Mouse (Mus musculus) limb, embryonic 14.5 days (tissue): ENCODE data around the gene Gfi1b. TPM values are rescaled to one million over a fixed set of nuclear protein-coding genes. Genes with fewer than 3 reads are reported as not detected.

ENCODE experiments used
- ATAC-seq: fragments of 200-750 bp; cut with Nextera tagmentation; 2 replicates; pipeline ENCODE4 v1.8.0; 2017; ENCODE audit warnings: low read depth, moderate number of reproducible peaks, moderate TSS enrichment; ENCODE audit not compliant: low FRiP score
- DNase-seq: peaks from one replicate; pipeline ENCODE4 v3.0.0-alpha.2; 2015; ENCODE audit warnings: low spot score
- H3K27ac ChIP-seq: fragments of 300-500 bp; sonication (generic); replicated peaks from 2 replicates; pipeline ENCODE4 v1.5.1; 2014; ENCODE audit warnings: low read depth, mild to moderate bottlenecking, low read length, moderate library complexity, mixed read lengths
- H3K27me3 ChIP-seq: fragments of 300-500 bp; sonication (generic); 2 replicates; pipeline ENCODE4 v1.6.1; 2014; ENCODE audit warnings: low read length, mixed read lengths; ENCODE audit not compliant: control insufficient read depth, insufficient read depth
- H3K36me3 ChIP-seq: fragments of 300-500 bp; sonication (generic); 2 replicates; pipeline ENCODE4 v1.6.1; 2014; ENCODE audit warnings: mild to moderate bottlenecking, low read length, moderate library complexity, mixed read lengths; ENCODE audit not compliant: control insufficient read depth, insufficient read depth
- H3K4me1 ChIP-seq: fragments of 300-500 bp; sonication (generic); 2 replicates; pipeline ENCODE4 v1.6.1; 2014; ENCODE audit warnings: antibody characterized with exemption, low read length, mixed read lengths; ENCODE audit not compliant: control insufficient read depth, insufficient read depth
- H3K4me2 ChIP-seq: fragments of 300-500 bp; sonication (generic); replicated peaks from 2 replicates; pipeline ENCODE4 v1.6.1; 2014; ENCODE audit warnings: low read depth, mild to moderate bottlenecking, low read length, moderate library complexity; ENCODE audit not compliant: severe bottlenecking
- H3K4me3 ChIP-seq: fragments of 300-500 bp; sonication (generic); replicated peaks from 2 replicates; pipeline ENCODE4 v1.5.1; 2014; ENCODE audit warnings: low read length
- H3K9ac ChIP-seq: fragments of 300-500 bp; sonication (generic); 2 replicates; pipeline ENCODE4 v1.6.1; 2014; ENCODE audit warnings: mild to moderate bottlenecking, low read depth, low read length, moderate library complexity; ENCODE audit not compliant: severe bottlenecking
- H3K9me3 ChIP-seq: fragments of 300-500 bp; sonication (generic); 2 replicates; pipeline ENCODE4 v1.6.1; 2016; ENCODE audit warnings: low read length; ENCODE audit not compliant: control insufficient read depth
- POLR2A ChIP-seq: fragments of 200-500 bp; IDR thresholded peaks from 2 replicates; pipeline ENCODE4 v1.8.0; 2012; ENCODE audit warnings: inconsistent platforms, mild to moderate bottlenecking, moderate library complexity, borderline replicate concordance; ENCODE audit not compliant: insufficient read depth, insufficient read length; ENCODE audit errors: extremely low read depth
- WGBS: fragments of 180-500 bp; shearing (Covaris S2); extraction: QIAGEN DNeasy Blood & Tissue Kit; methylation state at CpG from one replicate; pipeline ENCODE4 v1.1.7; 2014; 5-methylcytosine and 5-hydroxymethylcytosine counted together
- microRNA-seq: library from miRNA; unstranded; fragments of <30 nt; microRNA quantifications from one replicate; pipeline ENCODE4, GENCODE M21; 2016
- polyA plus RNA-seq, 2 experiments: library from polyadenylated mRNA; depleted of rRNA in 1 of 2; stranded (reverse) in 1 of 2; unstranded in 1 of 2; fragments of >200 nt; fragmentation: Nextera tagmentation in 1 of 2; extraction: Ambion mirVana in 1 of 2; gene quantifications; 2 replicates each; pipeline versions ENCODE4 v1.2.1 to v1.2.3; 2012 to 2014

Gene Gfi1b
- polyA plus RNA-seq, 2 experiments, result 0.29 to 0.33 TPM

GRCm38 (mm10) chr2:28564380-28564779, 57.4 kb downstream of the Gfi1b start:
- TF ChIP-seq POLR2A, result no peak
- H3K4me2 ChIP-seq, result no peak overlapping the region
- H3K36me3 ChIP-seq, result peaks cover 45% of the 10 kb centered on the region
- H3K9me3 ChIP-seq, result no peaks in the 10 kb centered on the region
- H3K4me3 ChIP-seq, result no peak overlapping the region
- no peaks in the 10 kb centered on the region for H3K27me3 ChIP-seq
- 98% methylated on average over 4 of the region's 4 CpGs for WGBS
- no peaks in the 10 kb centered on the region for H3K4me1 ChIP-seq
- no peak for DNase-seq
- no peak overlapping the region for H3K27ac ChIP-seq
- ATAC-seq, result no peak; the same call in 1 of the 2 replicates
- H3K9ac ChIP-seq, result no peak overlapping the region

DNA sequence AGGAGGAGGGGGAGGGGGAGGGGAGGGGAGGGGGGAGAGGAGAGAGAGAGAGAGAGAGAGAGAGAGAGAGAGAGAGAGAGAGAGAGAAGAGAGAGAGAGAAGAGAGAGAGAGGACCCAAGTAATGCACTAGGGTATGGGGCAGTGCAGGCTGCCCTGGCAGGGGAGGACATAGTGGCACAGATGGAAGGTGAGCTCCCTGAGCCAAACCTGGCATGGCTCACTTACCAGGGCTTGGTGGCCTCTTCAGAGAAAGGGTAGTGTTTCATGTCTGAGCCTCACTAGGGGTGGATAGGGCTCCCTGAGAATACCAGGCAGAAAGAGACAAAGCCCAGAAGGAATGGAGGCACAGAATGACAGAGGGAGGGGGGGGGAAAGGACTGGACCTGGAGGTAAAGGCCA, 58.0 kb downstream of the Gfi1b start:
- no peak for ATAC-seq
- TF ChIP-seq POLR2A, result no peak
- no peak overlapping the region for H3K9ac ChIP-seq
- H3K27ac ChIP-seq, result no peak overlapping the region
- peaks cover 39% of the 10 kb centered on the region for H3K36me3 ChIP-seq
- H3K27me3 ChIP-seq, result no peaks in the 10 kb centered on the region
- no peaks in the 10 kb centered on the region for H3K4me1 ChIP-seq
- no peak overlapping the region for H3K4me2 ChIP-seq
- H3K4me3 ChIP-seq, result no peak overlapping the region
- no peaks in the 10 kb centered on the region for H3K9me3 ChIP-seq
- DNase-seq, result no peak

DNA sequence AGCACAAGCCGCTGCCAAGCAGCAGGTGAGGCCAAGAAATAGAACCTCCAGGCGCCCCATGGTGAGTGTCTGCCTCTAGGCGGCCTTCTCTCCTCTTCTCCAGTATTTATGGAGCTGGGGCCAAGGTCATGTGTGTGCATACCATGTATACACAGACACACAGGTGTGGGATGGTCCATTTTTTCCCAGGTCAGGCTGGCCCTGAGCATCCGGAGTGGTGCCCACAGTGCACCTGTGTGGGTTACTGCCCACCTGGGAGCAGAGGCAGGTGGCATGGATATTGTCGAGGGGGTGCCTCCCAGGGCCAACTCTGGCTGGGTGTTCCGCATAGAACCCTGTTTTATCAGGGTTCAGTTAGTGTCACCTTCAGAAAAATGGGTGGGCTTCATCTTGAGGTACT, 58.5 kb downstream of the Gfi1b start, which contains the start of gene Cel:
Gene Cel (minus strand): TSS at position 101 of the 400 bp plus-strand sequence.
- H3K9me3 ChIP-seq, result no peaks in the 10 kb centered on the region
- peaks cover 34% of the 10 kb centered on the region for H3K36me3 ChIP-seq
- H3K4me2 ChIP-seq, result no peak within 1 kb of the TSS
- DNase-seq (no peak), ATAC-seq (no peak)
- H3K9ac ChIP-seq, result 0 out of 2 replicates have a peak within 1 kb of the TSS, but pooled peaks have one; percentile 4
- H3K4me3 ChIP-seq, result no peak within 1 kb of the TSS
- no peaks in the 10 kb centered on the region for H3K27me3 ChIP-seq
- TF ChIP-seq POLR2A, result no peak
- 61% methylated on average over 6 of the region's 6 CpGs for WGBS
- H3K27ac ChIP-seq, result no peak within 1 kb of the TSS; the same call in 1 of the 2 replicates
- H3K4me1 ChIP-seq, result no peaks in the 10 kb centered on the region

Small RNA genes lying within 50 kb of the gene (microRNA-seq; reads per million reads assigned to microRNA genes)
- not detected for gene Gm22824

Other genes starting within 250 kb of the Gfi1b start
- 12.9 and 13.5 TPM in 2 replicates for gene Ppp1r26, start 175.2 kb downstream of the Gfi1b start, polyA plus RNA-seq (2012; rRNA removed)
- 4.9 and 5.6 TPM in 2 replicates for gene Ppp1r26, start 175.2 kb downstream of the Gfi1b start, polyA plus RNA-seq (2014; fragmentation: Nextera tagmentation; extraction: Ambion mirVana)
- gene 1700007K13Rik, start 155.7 kb downstream of the Gfi1b start, polyA plus RNA-seq (2012; rRNA removed), result 0.60 and 0.63 TPM in 2 replicates
- gene 1700007K13Rik, start 155.7 kb downstream of the Gfi1b start, polyA plus RNA-seq (2014; fragmentation: Nextera tagmentation; extraction: Ambion mirVana), result 0.55 and 1.1 TPM in 2 replicates
- gene Mrps2, start 153.9 kb downstream of the Gfi1b start, polyA plus RNA-seq (2012; rRNA removed), result 55.6 and 62.0 TPM in 2 replicates
- 51.8 and 54.9 TPM in 2 replicates for gene Mrps2, start 153.9 kb downstream of the Gfi1b start, polyA plus RNA-seq (2014; fragmentation: Nextera tagmentation; extraction: Ambion mirVana)
- 2.1 and 3.3 TPM in 2 replicates for gene Gbgt1, start 125.1 kb downstream of the Gfi1b start, polyA plus RNA-seq (2012; rRNA removed)
- gene Gbgt1, start 125.1 kb downstream of the Gfi1b start, polyA plus RNA-seq (2014; fragmentation: Nextera tagmentation; extraction: Ambion mirVana), result 1.0 and 1.4 TPM in 2 replicates
- 1.1 TPM in 1 of 2 replicates, not detected in the other for gene Gm10134, start 115.9 kb downstream of the Gfi1b start, polyA plus RNA-seq (2012; rRNA removed)
- gene Gm10134, start 115.9 kb downstream of the Gfi1b start, polyA plus RNA-seq (2014; fragmentation: Nextera tagmentation; extraction: Ambion mirVana), result 0.61 and 1.1 TPM in 2 replicates
- gene Ralgds, start 108.9 kb downstream of the Gfi1b start, polyA plus RNA-seq (2012; rRNA removed), result 86.6 and 108 TPM in 2 replicates
- 61.6 and 63.1 TPM in 2 replicates for gene Ralgds, start 108.9 kb downstream of the Gfi1b start, polyA plus RNA-seq (2014; fragmentation: Nextera tagmentation; extraction: Ambion mirVana)
- gene Cel, start 58.6 kb downstream of the Gfi1b start, polyA plus RNA-seq (2012; rRNA removed), result 0.06 and 0.12 TPM in 2 replicates
- not detected in 2 replicates for gene Cel, start 58.6 kb downstream of the Gfi1b start, polyA plus RNA-seq (2014; fragmentation: Nextera tagmentation; extraction: Ambion mirVana)
- 52.4 and 52.6 TPM in 2 replicates for gene Gtf3c5, start 38.2 kb downstream of the Gfi1b start, polyA plus RNA-seq (2012; rRNA removed)
- 29.7 and 31.1 TPM in 2 replicates for gene Gtf3c5, start 38.2 kb downstream of the Gfi1b start, polyA plus RNA-seq (2014; fragmentation: Nextera tagmentation; extraction: Ambion mirVana)
- gene Tsc1, start 19.2 kb upstream of the Gfi1b start, polyA plus RNA-seq (2012; rRNA removed), result 18.5 and 20.4 TPM in 2 replicates
- 15.7 and 17.8 TPM in 2 replicates for gene Tsc1, start 19.2 kb upstream of the Gfi1b start, polyA plus RNA-seq (2014; fragmentation: Nextera tagmentation; extraction: Ambion mirVana)
- gene Spaca9, start 77.7 kb upstream of the Gfi1b start, polyA plus RNA-seq (2012; rRNA removed), result 1.6 TPM in 2 replicates
- 1.4 and 2.1 TPM in 2 replicates for gene Spaca9, start 77.7 kb upstream of the Gfi1b start, polyA plus RNA-seq (2014; fragmentation: Nextera tagmentation; extraction: Ambion mirVana)
- gene Ak8, start 78.2 kb upstream of the Gfi1b start, polyA plus RNA-seq (2012; rRNA removed), result 0.22 and 0.49 TPM in 2 replicates
- 0.37 and 0.58 TPM in 2 replicates for gene Ak8, start 78.2 kb upstream of the Gfi1b start, polyA plus RNA-seq (2014; fragmentation: Nextera tagmentation; extraction: Ambion mirVana)
- gene Gtf3c4, start 218.4 kb upstream of the Gfi1b start, polyA plus RNA-seq (2012; rRNA removed), result 15.6 and 16.2 TPM in 2 replicates
- 20.9 and 23.7 TPM in 2 replicates for gene Gtf3c4, start 218.4 kb upstream of the Gfi1b start, polyA plus RNA-seq (2014; fragmentation: Nextera tagmentation; extraction: Ambion mirVana)
- 12.9 and 13.1 TPM in 2 replicates for gene Ddx31, start 218.4 kb upstream of the Gfi1b start, polyA plus RNA-seq (2012; rRNA removed)
- 13.3 and 15.1 TPM in 2 replicates for gene Ddx31, start 218.4 kb upstream of the Gfi1b start, polyA plus RNA-seq (2014; fragmentation: Nextera tagmentation; extraction: Ambion mirVana)